Mouse (Mus musculus) frontal cortex, postnatal 36 days (tissue): ENCODE measurements around the gene Dus2.
"Not testable (repeated sequence)": the region's sequence is repeated elsewhere in the genome, so short reads cannot be mapped to it uniquely, and the experiment has no call there.

Experiments
- DNase-seq, 2 experiments: peaks; one replicate each; pipeline ENCODE4 v3.0.0; 2022; ENCODE audit warnings: low spot score in 2 of 2

Gene Dus2

GRCm38 (mm10) chr8:105988546-105988945 is 2.6 kb upstream of the Dus2 start:
- no peak for DNase-seq

GRCm38 (mm10) chr8:105991546-105991945 is 409 bp downstream of the Dus2 start:
- no peak for DNase-seq

- DNase-seq, result no peak
Measured at GRCm38 (mm10) chr8:105992499-105992898, 1.4 kb downstream of the Dus2 start.

GRCm38 (mm10) chr8:105993226-105993625 is 2.1 kb downstream of the Dus2 start:
- no peak for DNase-seq

- DNase-seq, result no peak
Measured at GRCm38 (mm10) chr8:105996359-105996758, 5.2 kb downstream of the Dus2 start.

GRCm38 (mm10) chr8:105998971-105999370 is 7.8 kb downstream of the Dus2 start:
- DNase-seq, result no peak

- DNase-seq, result no peak
Measured at GRCm38 (mm10) chr8:106001908-106002307, 10.8 kb downstream of the Dus2 start.

- no peak for DNase-seq
Measured at GRCm38 (mm10) chr8:106004538-106005207, 13.5 kb downstream of the Dus2 start.

GRCm38 (mm10) chr8:106005875-106006274 is 14.7 kb downstream of the Dus2 start, which contains the start of gene Dpep2nb:
Gene Dpep2nb, minus strand, starts transcription at chr8:106005975.
- DNase-seq, result no peak

GRCm38 (mm10) chr8:106006413-106006812 is 15.3 kb downstream of the Dus2 start:
- no peak for DNase-seq

GRCm38 (mm10) chr8:106007135-106007534 is 16.0 kb downstream of the Dus2 start:
- DNase-seq, result no peak

- not testable (repeated sequence) for DNase-seq
Measured at GRCm38 (mm10) chr8:106007891-106008290, 16.8 kb downstream of the Dus2 start.

- DNase-seq, result peak; percentile 94 to 97
Measured at GRCm38 (mm10) chr8:106010748-106011642, 19.9 kb downstream of the Dus2 start.

- DNase-seq, result no peak
Measured at GRCm38 (mm10) chr8:106011643-106011986, 20.5 kb downstream of the Dus2 start, which contains the start of gene Ddx28. Gene Ddx28, minus strand, starts transcription at chr8:106011882.

- DNase-seq, result not testable (repeated sequence)
Measured at GRCm38 (mm10) chr8:106012203-106012602, 21.1 kb downstream of the Dus2 start.

GRCm38 (mm10) chr8:106016284-106016683 is 25.1 kb downstream of the Dus2 start:
- no peak for DNase-seq

GRCm38 (mm10) chr8:106017130-106017529 is 26.0 kb downstream of the Dus2 start:
- DNase-seq, result no peak

- no peak for DNase-seq
Measured at GRCm38 (mm10) chr8:106018039-106018438, 26.9 kb downstream of the Dus2 start.

GRCm38 (mm10) chr8:106022483-106022882 is 31.3 kb downstream of the Dus2 start:
- DNase-seq, result peak; percentile 74 to 87

- DNase-seq, result no peak
Measured at GRCm38 (mm10) chr8:106038721-106039120, 47.6 kb downstream of the Dus2 start.

- no peak for DNase-seq
Measured at GRCm38 (mm10) chr8:106039605-106040004, 48.5 kb downstream of the Dus2 start.

- no peak for DNase-seq
Measured at GRCm38 (mm10) chr8:106040218-106040617, 49.1 kb downstream of the Dus2 start.

- no peak for DNase-seq
Measured at GRCm38 (mm10) chr8:106043055-106043454, 51.9 kb downstream of the Dus2 start.
